Mouse (Mus musculus) brain, embryonic 14.5 days (tissue): ENCODE measurements around the gene Polg2. TPM values are rescaled to one million over a fixed set of nuclear protein-coding genes. Genes with fewer than 3 reads are reported as not detected.
"Not testable (repeated sequence)": the region's sequence is repeated elsewhere in the genome, so short reads cannot be mapped to it uniquely, and the experiment has no call there.

Source experiments
- DNase-seq: peaks from one replicate; pipeline ENCODE4 v3.0.0-alpha.2; 2011; ENCODE audit warnings: low read depth
- CTCF ChIP-seq: fragments of 200-500 bp; IDR thresholded peaks from 2 replicates; pipeline ENCODE4 v1.5.1; 2012; ENCODE audit warnings: inconsistent platforms, mild to moderate bottlenecking, moderate library complexity, borderline replicate concordance; ENCODE audit not compliant: insufficient read depth, insufficient read length; ENCODE audit errors: extremely low read depth
- POLR2A ChIP-seq: fragments of 200-500 bp; IDR thresholded peaks from 2 replicates; pipeline ENCODE4 v1.6.1; 2012; ENCODE audit warnings: mild to moderate bottlenecking, inconsistent platforms, borderline replicate concordance; ENCODE audit not compliant: poor library complexity, insufficient read depth, insufficient read length, severe bottlenecking; ENCODE audit errors: extremely low read depth
- polyA plus RNA-seq: library from polyadenylated mRNA; depleted of rRNA; stranded (reverse); fragments of >200 nt; gene quantifications from 2 replicates; pipeline ENCODE4 v1.2.3, GENCODE M21; 2012

Polg2 gene
- polyA plus RNA-seq, 1 experiment, result 9.0 TPM

DNA sequence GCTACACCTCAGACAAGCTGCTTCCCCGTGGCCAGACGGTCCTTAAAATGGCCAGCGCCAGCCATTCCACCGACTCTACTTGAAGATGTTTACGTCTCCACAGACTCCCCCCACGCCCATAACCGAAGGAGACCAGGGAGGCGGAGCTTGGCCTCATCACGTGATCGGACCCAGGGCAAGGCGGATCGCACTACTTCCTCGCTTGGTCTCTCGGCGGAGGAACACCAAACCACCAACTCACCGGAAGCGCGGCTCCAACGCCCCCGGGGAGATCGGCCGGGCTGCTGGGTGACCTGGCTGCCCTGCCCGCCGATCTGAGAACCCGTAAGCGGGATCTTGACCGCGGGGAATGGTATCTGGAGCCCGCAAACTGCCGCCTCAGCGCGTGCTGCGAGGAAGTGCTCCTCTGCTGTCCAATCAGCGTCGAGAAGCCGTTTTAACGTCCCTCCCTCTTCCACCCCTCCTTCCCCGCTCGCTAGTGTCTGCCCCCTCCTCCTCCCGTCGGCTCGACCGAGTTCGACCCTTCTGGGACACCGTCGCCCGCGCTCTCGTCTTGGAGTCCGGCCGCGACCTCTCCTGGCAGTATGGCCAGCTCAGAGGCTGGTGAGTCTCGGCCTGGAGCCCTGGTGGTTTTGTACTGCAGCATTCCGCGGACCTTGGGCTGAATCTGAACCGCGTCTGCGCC, 9.6 kb upstream of the Polg2 start, which contains the start of the genes Ddx5 and Cep95:
TSS of gene Ddx5 (minus strand) at position 411 of the 685 bp plus-strand sequence.
TSS of gene Cep95 (plus strand) at position 478 of the 685 bp plus-strand sequence.
- peak; percentile 99 for DNase-seq
- TF ChIP-seq CTCF (no peak), POLR2A (peak; percentile 36; the same call in 1 of the 2 replicates)

DNA sequence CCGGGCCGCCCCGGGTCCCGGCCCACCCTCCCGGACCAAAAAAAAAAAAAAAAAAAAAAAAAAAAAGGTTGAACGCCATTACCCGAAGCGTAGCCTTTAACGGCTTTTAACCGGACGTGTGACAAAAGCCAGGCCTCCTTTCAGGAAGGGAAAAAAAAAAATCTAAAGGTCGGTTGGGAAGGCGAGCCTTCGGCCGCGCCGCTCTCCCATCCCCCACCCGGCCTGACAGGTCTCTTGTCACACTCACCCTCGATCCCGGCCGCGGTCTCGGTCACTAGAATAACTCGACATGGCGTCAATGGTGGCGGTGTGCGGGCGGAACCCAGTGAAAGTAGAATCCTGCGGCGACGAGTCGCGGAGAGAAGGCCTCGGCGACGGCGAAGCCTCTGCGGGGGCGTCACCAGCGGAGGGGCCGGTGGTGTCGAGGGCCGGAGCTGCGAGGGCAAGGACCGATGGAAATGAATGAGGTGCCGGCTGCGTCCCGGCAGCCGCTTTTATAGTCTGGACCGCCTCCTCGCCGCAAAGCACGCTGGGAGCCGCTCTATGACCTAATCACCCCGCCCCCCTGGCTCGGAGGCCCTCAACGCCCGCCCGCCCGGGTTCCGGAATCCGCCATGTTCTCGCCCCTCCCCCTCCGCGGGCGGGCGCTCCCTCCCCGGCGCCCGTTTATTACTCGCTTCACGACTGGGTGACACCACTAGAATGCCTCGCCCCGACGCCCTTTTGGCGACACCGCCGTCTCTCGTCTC, 8.9 kb upstream of the Polg2 start:
- TF ChIP-seq POLR2A, result peak; percentile 99
- TF ChIP-seq CTCF, result no peak
- DNase-seq, result peak; percentile 98

DNA sequence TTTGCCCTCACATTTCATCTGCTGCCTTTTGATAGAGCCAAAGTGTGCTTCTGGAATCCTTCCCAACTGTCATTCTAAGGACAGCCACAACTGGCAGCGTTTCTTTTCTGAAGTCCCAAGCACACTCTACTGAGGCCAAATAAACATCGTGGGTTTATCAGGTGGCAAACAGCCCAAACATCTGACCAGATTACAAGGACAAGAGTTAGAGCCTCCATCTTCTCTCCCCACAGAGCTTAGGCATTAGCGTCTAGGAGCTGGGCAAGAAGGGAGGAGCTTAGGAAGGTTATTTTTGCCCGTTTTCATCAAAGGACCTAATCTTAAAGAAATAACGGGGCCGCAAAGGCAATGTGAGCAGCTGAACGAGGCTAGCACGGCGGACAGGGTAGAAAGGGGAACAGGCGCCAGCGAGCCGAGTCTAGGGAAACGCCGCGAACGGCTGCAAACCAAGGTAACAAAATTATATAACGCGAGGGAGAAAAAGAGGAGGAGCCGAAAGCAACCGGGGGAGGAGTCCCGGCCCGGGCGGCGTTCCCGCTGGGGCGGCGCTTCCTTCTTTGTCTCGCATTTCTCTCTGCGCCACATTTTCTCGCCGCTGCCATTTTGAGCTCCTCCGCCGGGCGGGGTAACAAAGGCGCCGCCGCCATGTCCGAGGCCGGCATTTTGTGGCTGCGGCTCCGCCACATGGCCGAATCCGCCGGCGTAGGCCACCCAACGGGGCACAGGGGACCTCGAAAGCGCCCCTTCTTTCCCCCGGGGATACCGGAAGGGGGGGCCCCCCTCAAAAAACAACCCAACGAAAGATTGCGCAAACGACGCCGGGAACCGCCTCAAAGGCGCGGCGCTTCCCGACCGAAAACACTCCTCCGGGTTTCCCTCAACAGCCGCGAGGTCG, 8.0 kb upstream of the Polg2 start:
- DNase-seq, result peak; percentile 92
- TF ChIP-seq POLR2A (peak; percentile 23; the same call in 1 of the 2 replicates), CTCF (no peak)

DNA sequence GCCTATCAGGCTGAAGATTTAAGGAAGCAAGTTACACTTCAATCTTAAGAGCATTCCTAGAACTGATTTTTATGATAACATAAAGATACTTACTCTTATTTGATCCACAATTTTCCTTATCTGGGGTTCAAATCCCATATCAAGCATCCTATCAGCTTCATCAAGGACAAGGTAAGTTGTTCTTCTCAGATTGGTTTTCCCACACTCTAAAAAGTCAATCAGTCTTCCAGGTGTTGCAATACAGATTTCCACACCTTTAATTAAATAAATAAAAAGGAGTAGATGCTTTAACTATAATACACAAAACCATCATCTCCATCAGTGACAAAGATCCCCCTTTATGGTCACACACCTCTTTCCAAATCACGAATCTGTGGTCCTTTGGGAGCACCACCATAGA, 5.7 kb upstream of the Polg2 start:
- TF ChIP-seq POLR2A (no peak), CTCF (no peak)
- DNase-seq, result no peak

DNA sequence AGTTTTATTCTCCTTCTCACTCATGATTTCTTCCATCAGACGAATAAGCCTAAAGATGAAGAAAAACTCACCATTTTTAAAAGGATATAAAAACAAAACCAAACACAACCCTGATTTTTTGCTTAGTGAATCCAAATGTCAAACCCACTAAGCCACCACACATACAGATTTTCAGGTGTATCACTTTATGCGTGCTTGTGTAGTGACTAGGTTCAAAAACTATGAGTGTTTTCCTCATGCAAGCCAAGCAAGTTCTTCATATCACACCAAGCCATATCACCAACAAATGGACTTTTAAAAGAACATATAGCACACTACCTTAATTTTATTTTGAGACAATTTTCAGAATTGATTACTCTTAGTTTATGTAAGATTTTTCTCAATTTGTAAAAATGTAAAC, 5.1 kb upstream of the Polg2 start:
- DNase-seq, result no peak
- TF ChIP-seq CTCF (no peak), POLR2A (no peak)

DNA sequence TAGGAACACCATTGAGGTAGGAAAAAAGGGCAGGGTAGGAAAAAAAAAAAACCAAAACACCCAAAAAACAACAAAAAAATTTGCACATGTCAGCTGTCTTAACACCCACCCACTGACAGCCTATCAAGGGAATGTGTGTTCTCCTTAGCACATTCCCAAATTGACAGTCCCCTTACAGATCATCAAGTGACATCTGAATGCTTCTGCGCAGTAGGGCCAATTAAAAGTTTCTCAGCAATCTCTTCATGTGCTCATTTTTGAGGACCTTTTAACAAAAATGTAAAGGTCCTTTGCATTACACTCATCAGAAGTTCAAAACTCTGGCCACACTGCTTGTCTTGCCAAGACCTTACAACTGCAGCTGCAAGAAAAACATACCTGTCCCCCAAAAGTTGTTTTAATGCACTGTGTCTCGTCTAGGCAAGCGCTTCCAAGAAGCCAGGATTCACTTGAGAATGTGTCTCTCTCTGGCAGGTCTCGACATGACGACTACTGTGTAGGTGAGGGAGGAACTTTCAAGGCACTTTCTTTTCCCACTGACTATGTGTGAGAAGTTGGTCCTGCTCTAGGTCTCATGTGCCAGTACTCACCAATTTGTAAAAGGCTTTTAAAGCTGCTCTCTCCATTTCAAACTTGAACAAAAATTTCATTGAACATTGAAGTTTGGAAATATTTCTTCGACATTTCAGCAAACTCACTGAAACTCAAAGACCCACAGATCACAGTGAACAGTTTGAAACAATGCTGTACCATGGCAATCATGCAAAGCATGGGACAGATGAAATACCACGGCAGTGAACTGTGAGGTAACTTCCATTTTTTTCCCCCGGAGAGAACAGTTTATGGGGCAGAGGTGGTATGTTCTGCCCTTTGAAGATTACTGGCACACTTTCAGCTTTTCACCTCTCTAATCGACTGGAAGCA, 3.8 kb upstream of the Polg2 start:
- no peak for DNase-seq
- no peak for TF ChIP-seq CTCF
- no peak for TF ChIP-seq POLR2A

DNA sequence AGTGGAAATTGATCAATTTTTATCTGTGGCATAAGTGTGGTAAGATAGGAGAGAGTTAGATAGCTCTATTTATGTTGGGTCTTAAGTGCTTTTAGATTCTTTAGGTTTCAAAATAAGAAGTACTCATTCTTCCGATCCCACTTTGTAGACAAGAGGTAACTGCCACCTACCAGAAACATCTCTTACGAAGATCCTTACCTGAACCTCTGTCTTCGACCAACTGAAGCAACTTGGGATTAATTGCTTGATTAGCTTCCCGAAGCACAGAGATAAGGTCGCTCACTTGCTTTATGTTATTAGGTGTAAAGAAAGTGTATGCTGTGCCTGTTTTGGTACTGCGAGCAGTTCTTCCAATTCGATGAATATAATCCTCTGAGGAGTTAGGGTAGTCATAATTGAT, 2.9 kb upstream of the Polg2 start:
- DNase-seq, result not testable (repeated sequence)

DNA sequence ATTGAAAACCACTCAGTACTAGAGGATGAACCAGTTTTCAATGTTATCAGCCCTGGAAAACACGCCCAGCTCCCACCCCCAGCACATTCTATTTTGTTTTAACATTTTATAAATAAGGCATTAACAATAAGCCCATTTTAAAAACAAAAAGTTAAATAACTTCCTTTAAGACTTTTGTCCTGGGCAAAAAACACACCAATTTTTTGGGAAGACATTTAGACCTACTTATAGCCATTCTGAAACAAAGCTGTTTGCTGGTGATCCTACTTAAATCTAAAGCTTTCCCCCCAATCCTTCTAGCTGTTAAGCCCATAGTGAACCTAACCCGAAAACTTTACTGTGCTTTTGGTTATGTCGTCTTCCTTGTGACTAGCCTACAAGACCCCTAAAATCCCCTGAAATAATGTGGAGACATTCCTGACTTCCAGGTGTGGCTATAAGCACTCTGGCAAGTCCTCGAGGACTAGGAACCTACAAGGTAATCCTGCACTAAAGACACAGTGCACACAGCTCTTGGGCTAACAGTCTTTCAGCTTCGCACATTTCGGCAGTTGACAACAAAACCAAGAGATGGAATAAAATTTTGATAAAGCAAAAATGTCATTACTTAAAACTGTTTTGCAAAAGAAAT, 1.4 kb upstream of the Polg2 start:
- DNase-seq, result no peak
- TF ChIP-seq POLR2A (no peak), CTCF (no peak)

DNA sequence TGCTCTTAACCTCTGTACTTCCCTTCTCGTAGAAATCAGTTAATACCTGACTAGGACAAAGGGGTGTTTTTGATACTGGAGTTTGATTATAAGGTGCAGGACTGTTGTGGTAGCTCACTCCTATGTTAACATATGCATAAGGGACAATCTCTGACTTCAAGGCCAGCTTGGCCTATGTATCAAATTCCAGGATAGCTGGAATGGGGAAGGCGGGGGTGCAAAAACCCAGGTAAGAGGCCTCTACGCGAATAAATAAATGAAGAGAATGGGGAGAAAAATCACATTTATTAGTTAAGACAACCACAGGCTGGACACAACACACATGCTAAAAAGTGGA, 720 bp upstream of the Polg2 start:
- TF ChIP-seq CTCF (no peak), POLR2A (no peak)
- DNase-seq, result peak; percentile 39

DNA sequence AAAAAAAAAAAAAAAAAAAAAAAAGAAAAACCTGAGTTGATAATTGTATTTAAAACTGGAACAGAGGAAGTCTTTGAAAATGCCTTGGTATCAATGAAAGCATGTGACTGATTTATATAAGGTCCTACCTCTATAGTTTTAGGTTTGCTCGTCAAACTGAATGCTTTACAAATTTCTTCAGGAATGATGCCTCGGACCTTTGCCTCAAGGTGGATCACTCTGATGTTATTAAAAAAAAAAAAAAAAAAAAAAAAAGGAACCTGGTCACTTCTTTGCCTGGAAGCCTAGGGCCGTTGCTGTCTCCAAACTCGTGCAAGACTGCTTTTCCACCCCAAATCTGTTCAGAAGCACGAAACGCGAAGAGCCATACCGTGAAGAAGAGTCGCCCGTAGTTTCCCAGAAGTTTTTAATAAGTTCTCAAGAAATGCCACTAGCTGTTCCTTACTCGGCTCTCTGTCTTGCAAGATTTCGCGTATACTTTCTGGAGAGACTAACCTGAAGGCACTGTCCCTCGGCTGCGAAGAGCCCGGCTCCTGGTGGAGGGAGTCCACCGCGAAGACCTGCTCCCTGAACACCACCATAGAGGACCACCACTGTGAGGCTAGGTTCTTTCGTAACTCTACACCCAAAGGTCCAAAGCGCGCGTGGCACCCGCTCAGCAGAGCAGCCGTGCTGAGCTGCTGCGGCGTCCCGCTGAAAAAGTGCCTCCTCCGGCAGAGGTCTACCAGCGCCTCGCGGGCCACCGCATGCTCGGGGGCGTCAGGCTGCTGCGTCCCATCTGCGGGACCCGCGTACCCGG, 549 bp downstream of the Polg2 start:
- DNase-seq, result no peak
- TF ChIP-seq CTCF (no peak), POLR2A (no peak; the same call in 1 of the 2 replicates)

DNA sequence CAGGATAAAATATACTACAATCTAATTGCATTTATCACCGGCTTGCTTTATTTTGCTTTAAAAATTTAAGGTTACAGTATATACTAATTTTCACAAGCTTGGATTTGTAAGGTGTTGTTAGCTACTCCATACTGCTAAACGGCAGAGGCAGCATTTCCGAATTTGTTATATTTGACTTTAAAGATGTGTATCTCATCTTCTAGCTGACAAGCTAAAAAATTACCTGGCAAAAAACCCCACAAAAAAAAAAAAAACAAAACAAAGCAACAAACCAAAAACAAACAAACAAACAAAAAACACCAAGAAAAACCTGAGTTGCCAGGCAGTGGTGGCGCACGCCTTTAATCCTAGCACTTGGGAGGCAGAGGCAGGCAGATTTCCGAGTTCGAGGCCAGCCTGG, 1.2 kb downstream of the Polg2 start:
- TF ChIP-seq POLR2A (no peak), CTCF (no peak)
- DNase-seq, result no peak
